Mouse (Mus musculus) ES-E14 (cell line): ENCODE results near the gene Chsy1.

Experiments
- CHD2 ChIP-seq: IDR thresholded peaks from 2 replicates; pipeline ENCODE4 v1.6.1; 2014; ENCODE audit warnings: mild to moderate bottlenecking, low read depth, low read length, inconsistent platforms
- HCFC1 ChIP-seq: IDR thresholded peaks from 2 replicates; pipeline ENCODE4 v1.6.1; 2012; ENCODE audit warnings: low read length, inconsistent platforms, borderline replicate concordance; ENCODE audit not compliant: insufficient read depth
- MAFK ChIP-seq: IDR thresholded peaks from 2 replicates; pipeline ENCODE4 v1.6.1; 2014; ENCODE audit warnings: mild to moderate bottlenecking, low read depth, low read length, inconsistent platforms; ENCODE audit not compliant: insufficient read depth
- ZC3H11A ChIP-seq: IDR thresholded peaks from 2 replicates; pipeline ENCODE4 v1.6.1; 2012; ENCODE audit warnings: low read depth, mild to moderate bottlenecking, inconsistent platforms, low read length, borderline replicate concordance
- ZNF384 ChIP-seq: IDR thresholded peaks from 2 replicates; pipeline ENCODE4 v1.6.1; 2012; ENCODE audit warnings: low read depth, low read length, inconsistent platforms

GRCm38 (mm10) chr7:66212887-66213286 lies 103.6 kb downstream of the Chsy1 start:
- TF ChIP-seq CHD2 (no peak), HCFC1 (no peak), MAFK (no peak), ZC3H11A (no peak), ZNF384 (no peak)
